Mouse (Mus musculus) testis, adult 2 months (tissue): ENCODE measurements around the gene Zfp654.

Experiments used
- CTCF ChIP-seq: fragments of 200-500 bp; IDR thresholded peaks from 2 replicates; pipeline ENCODE4 v1.5.1; 2012; ENCODE audit warnings: low read depth, mild to moderate bottlenecking, inconsistent platforms, low read length, moderate library complexity; ENCODE audit not compliant: control insufficient read depth, insufficient read depth, insufficient replicate concordance
- POLR2A ChIP-seq: fragments of 200-500 bp; IDR thresholded peaks from 2 replicates; pipeline ENCODE4 v1.6.1; 2012; ENCODE audit warnings: low read depth, mild to moderate bottlenecking, inconsistent platforms, low read length, moderate library complexity; ENCODE audit not compliant: control insufficient read depth

DNA sequence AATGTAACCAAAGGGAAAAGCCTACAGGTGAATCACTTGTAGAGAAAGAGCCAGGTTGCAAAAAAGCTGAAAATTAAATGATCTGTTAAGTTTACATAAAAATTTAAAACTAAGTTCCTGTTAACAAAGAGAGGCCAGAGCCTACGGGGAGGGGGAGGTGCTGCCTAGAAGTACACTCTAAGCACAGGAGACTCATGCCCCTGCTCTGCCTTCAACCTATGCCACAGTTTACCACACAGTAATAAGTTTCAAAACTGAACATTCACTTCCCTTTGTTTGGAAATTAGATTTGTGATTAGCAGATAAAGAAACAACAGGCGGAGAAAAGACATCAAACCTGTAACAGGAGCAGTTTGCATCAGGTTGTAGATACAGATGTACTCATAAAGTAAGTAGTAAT, 56.6 kb downstream of the Zfp654 start:
- TF ChIP-seq CTCF, result no peak
- TF ChIP-seq POLR2A, result no peak
